Mouse (Mus musculus) left cerebral cortex, postnatal 14 days (tissue): ENCODE data around the gene Sox4. TPM values are rescaled to one million over a fixed set of nuclear protein-coding genes. Genes with fewer than 3 reads are reported as not detected.
A peak's percentile ranks its signal among the peaks of the same experiment; 100 is the strongest.

Experiments
- DNase-seq, 2 experiments: peaks; one replicate each; pipeline ENCODE4 v3.0.0; 2021 to 2022; ENCODE audit warnings: low spot score in 2 of 2, mixed read lengths in 1 of 2
- intact Hi-C: fragments of 180-260 bp; cut with DNase I; formaldehyde crosslinking; loops from one replicate; pipeline ENCODE4 v1.15.1; 2025
- total RNA-seq, 2 experiments: library from RNA; stranded (reverse); gene quantifications; 2 replicates each; pipeline ENCODE4 v1.2.3; 2021

Gene Sox4
- total RNA-seq, 2 experiments from 2014 or later = 33.1 to 43.8 TPM

DNA sequence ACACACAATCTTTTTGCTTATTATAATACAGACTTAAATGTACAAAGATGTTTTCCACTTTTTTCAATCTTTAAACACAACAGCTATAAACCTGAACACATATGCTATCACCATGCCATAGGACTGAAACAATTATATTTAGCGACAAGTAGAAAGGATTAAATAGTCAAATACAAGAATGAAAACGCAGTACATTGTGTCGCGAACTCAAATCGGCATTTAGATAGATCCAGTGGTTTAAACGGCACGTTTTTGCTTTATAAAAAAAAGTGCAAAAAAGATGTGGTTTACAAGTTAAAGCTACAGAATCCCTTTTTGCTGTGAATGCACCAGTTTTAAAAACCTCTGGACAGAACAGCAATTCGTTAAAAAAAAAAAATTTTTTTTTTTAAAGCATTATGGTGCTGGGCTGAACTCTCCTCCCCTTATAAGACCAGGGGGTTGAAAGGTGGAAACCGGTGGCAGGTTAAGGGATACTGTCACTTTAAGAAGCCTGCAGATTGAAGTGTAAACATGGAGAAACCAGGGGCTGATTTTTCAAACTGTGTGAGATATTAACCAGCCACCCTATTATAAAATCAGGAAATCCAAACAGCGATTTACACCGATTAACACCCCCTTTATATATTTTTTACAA is 4.1 kb downstream of the Sox4 start:
- DNase-seq = no peak
- intact Hi-C loops = loop anchor here (10.0 kb wide), 1 partner anchor 405 kb away; no protein-coding TSS in a partner anchor

GRCm38 (mm10) chr13:28948541-28948940 is 5.0 kb downstream of the Sox4 start:
- peak in 1 of 2 experiments; percentile 53 for DNase-seq
- intact Hi-C loops = loop anchor here (10.0 kb wide), 1 partner anchor 404 kb away; no protein-coding TSS in a partner anchor

DNA sequence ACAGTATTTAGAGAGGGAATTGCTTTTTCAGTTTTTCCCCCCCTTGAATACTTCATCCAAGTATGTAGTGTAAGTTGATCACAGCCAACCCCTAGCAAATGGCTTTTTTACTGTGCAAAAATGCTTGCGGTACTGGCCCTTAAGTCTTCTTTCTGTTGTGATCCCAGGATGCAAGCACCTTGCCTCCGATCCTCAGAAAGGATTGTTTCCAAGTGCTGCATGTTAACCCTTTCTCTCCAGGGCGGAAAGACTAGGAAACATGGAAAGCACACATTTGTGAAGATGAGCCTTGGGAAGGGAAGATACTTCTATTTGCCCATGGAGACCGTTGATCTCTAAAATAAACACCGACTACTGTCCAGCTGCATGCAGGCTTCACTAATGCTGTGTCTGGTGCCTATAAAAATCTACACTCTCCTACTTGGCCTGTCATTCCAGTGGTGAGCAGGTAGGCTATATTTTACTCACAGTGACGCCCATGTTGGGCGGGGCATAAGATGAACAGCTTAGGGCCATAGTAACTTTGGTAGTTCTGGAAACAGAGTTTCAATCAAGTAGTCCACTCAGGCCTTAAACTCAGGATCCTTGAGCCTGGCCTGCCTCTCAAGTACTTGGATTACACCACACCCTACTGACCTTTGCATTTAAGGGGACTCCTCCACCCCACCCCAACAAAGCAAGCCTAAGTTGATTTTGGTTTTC is 5.6 kb downstream of the Sox4 start:
- intact Hi-C loops = loop anchor here (10.0 kb wide), 1 partner anchor 403 kb away; no protein-coding TSS in a partner anchor
- no peak for DNase-seq

DNA sequence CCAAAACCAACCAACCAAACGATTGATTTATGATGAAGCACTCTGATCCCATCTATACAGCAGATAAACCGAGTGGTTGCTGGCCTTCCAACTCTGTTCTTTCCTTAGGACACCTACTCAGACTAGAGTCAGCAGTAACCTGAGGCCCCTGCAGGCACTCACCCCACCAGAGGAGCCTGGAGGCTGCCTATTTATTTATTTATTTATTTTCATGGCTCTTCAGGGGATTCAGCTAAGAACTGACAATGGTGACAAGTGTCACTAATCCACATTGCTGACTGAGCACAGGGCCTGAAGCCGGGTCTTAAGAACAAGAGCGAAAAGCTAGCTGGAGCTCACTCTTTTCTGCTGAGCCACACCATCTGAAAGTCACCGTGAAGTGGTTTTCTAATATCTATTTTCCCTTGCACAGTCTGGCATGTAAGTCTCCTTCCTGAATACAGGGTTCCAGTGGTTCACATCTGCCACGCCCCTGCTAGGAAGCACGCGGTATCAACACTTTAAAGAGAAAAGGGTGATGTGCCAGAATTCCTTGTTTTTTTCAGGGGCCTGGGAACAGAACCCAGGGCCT is 6.9 kb downstream of the Sox4 start:
- intact Hi-C loops = loop anchor here (10.0 kb wide), 1 partner anchor 402 kb away; no protein-coding TSS in a partner anchor
- no peak for DNase-seq

DNA sequence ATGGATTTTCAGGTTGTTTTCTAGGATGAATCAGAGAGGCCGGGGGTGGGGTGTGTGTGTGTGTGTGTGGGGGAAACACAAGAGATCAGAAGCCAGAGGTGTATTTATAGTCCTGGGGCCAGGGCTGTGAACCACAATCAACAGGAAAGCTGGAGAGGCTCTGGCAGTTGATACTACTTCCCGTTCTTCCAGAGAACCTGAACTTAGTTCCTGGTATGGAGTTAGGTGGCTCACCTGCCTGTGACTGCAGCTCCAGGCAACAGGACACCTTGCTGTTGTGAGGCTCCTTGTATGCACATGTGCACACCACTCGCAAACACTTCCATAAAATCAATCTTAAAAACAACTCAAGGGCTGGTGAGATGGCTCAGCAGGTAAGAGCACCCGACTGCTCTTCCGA is 7.8 kb downstream of the Sox4 start:
- DNase-seq = no peak
- intact Hi-C loops = loop anchor here (10.0 kb wide), 1 partner anchor 401 kb away; no protein-coding TSS in a partner anchor

GRCm38 (mm10) chr13:28942926-28943325 is 10.6 kb downstream of the Sox4 start:
- intact Hi-C loops = loop anchor here (10.0 kb wide), 1 partner anchor 398 kb away; no protein-coding TSS in a partner anchor
- no peak for DNase-seq

- DNase-seq = no peak
- intact Hi-C loops = loop anchor here (10.0 kb wide), 1 partner anchor 397 kb away; no protein-coding TSS in a partner anchor
These were observed 11.4 kb downstream of the Sox4 start for GRCm38 (mm10) chr13:28941983-28942630.

- no peak for DNase-seq
- intact Hi-C loops = no loop called here
These were observed 20.1 kb downstream of the Sox4 start for GRCm38 (mm10) chr13:28933375-28933774.

DNA sequence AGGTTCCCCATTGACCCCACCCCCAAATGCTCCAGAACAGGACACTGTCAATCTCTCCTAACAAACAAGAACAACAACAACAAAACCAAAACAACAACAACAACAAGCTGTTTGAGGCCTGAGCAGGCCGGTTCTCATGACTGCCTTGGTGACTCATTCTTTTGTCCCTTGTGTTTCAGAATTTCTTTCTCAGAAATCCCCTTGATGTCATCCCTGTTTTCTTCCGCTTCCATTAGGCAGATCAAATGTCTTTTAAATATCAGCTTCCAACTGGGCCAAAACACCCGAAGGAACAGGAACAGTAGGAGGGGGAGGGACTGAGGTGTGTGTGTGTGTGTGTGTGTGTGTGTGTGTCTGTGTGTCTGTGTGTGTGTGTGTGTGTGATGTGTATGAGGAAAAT is 21.7 kb downstream of the Sox4 start:
- no peak for DNase-seq
- intact Hi-C loops = no loop called here

DNA sequence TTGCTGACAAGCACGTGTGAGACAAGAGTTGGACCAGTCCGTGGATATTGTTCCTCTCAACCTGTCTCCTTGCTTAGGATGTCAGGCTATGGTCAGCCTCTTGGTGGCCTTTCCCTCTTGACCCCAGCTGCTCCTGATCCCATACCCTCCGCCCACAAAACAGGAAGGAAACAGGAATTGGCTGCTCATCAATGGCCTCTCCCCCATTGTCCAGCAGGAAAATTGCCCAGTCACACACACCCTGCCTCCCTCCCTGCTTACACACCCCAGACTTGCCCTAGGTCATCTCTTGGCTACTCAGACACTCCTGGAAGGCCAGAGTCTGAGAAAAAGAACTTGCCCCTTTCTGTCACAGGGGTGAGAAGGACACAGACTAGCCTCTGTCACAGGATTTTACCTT is 22.2 kb downstream of the Sox4 start:
- DNase-seq = no peak
- intact Hi-C loops = no loop called here

DNA sequence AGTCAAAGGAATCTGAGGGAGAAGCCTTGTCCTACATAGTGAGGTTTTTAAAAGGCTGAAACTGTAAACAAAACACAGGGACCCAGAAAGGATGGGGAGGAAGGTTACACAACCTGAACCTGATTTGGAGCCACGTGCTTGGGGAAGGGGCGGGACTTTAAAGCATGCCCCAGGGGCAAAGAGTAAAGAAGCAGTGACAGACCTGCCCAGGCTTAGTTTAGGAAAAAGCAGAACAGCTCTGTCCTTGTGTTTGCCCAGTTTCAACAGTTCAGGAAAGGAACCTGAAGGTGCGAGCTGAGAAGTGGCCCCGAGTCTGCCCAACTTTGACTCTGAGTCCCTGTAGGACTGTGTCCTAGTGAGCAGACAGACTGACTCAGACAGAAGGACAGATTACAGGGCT is 23.1 kb downstream of the Sox4 start:
- intact Hi-C loops = no loop called here
- DNase-seq = no peak

GRCm38 (mm10) chr13:28929936-28930335 is 23.6 kb downstream of the Sox4 start:
- intact Hi-C loops = no loop called here
- DNase-seq = no peak

DNA sequence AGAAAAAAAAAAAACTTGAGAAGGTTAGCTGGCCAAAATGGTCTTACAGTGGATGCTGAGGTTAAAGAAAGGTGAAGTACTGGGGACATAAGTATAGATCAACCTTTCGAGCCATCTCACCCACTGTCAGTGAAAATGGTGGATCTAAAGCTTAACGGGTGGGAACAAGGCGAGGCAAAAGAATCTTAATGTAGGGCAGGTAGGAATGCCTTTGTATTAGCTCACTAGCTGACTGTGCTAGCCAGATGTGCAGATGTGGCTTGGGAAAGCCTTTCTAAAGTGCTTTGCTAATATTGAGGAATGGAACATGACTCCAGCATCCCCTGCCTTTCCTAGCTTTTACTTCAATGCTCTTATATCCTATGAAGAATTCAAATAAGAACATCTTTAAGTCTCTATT is 30.4 kb downstream of the Sox4 start:
- DNase-seq = no peak
- intact Hi-C loops = no loop called here

GRCm38 (mm10) chr13:28917379-28918250 is 35.9 kb downstream of the Sox4 start:
- intact Hi-C loops = no loop called here

GRCm38 (mm10) chr13:28913656-28914055 is 39.9 kb downstream of the Sox4 start:
- DNase-seq = no peak
- intact Hi-C loops = no loop called here

More at GRCm38 (mm10) chr13:28917379-28918250, 35.9 kb downstream of the Sox4 start:
- DNase-seq = no peak

GRCm38 (mm10) chr13:28906981-28907380 is 46.5 kb downstream of the Sox4 start:
- no peak for DNase-seq
- intact Hi-C loops = no loop called here
